Mouse (Mus musculus) megakaryocyte, embryonic 14.5 days (primary cell): Measurements from ENCODE around the gene Gtf2ird2.

Experiments
- FLI1 ChIP-seq: IDR thresholded peaks from 2 replicates; pipeline ENCODE4 v1.6.1; 2012; ENCODE audit warnings: low read length, inconsistent platforms, mixed read lengths
- GATA1 ChIP-seq: IDR thresholded peaks from 3 replicates; pipeline ENCODE4 v1.6.1; 2012; ENCODE audit warnings: mixed read lengths, low read length, inconsistent platforms, borderline replicate concordance

GRCm38 (mm10) chr5:134257349-134258031, 73.7 kb downstream of the Gtf2ird2 start:
- no peak for TF ChIP-seq GATA1
- TF ChIP-seq FLI1 = no peak
